Mouse (Mus musculus) 3T3-L1 (cell line): ENCODE results near the gene Soat1.
A peak's percentile ranks its signal among the peaks of the same experiment; 100 is the strongest.
"Not testable (repeated sequence)": the region's sequence is repeated elsewhere in the genome, so short reads cannot be mapped to it uniquely, and the experiment has no call there.

ENCODE experiments used
- DNase-seq: peaks from one replicate; pipeline ENCODE4 v3.0.0-alpha.2; 2015; ENCODE audit warnings: low read depth, low spot score

The Soat1 gene

DNA sequence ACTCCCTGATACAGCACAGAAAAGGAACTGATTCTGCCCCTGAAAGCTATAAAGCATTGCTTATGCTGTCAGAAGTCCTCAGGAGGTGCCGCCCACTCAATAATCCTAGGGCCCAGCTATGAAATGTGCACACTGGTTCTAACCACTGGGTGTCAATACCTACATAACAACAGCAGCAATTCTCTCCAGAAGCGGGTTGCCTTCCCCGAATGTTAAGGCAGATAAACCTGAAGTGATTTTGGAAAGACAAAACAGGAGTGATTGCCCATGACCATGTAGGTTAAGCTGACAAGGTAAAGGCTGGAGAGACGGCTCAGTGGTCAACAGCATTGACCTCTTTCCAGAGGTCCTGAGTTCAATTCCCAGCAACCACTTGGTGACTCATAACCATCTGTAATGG is 48.4 kb downstream of the Soat1 start:
- no peak for DNase-seq

DNA sequence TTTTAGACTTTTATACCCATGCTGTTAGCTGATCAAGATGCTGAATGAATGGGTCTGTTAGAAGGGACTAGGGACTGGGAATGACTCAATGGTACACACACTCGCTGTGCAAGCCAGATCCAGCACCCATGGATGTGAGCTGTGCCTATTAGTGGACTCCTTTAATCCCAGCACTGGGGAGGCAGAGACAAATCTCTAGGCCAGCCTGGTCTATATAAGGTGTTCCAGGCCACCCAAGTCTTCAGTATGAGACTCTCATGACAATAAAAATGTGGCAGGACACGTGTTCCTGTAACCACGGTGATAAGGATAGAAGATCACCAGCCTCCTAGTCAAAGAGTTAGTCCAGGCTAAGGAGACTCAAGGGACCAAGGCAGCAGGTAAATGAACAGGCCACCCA is 50.1 kb downstream of the Soat1 start:
- DNase-seq: no peak

DNA sequence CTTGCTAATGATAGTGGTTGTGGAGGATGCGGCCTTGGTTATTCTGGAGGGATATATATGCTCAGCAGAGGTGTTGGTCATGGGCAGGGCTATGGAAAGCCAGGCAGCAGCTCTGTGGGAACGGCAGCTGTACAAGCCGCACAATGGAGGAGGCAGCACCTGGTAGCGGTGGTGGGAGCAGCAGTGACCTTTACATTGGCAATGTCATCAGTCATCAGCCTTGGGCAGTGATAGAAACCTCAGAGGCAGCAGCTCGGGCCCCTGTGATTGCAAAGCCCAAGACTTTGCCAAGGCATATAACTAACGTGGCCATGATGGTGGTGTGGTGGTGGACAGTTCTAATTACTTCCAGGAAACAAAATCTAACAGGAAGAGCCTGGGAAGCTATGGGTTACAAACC is 50.6 kb downstream of the Soat1 start:
- no peak for DNase-seq

DNA sequence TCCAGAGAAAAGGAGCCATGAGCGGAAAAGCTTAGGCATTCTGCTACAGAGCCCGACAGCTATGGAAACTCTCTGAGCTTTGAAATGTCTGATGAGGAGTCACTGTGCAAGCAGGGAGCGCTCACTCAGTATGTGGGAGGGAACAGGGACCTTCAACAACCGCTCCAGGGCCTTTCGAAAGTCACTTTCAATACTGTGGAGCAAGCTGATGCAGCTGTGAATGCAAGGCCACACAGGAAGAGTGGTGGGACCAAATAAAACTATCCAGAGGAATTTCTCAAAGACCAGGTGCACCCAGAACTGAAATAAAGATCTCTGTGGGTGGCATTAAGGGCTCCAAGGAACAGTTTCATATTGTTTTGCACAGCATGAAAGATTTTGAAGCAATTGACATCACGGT is 51.3 kb downstream of the Soat1 start:
- no peak for DNase-seq

DNA sequence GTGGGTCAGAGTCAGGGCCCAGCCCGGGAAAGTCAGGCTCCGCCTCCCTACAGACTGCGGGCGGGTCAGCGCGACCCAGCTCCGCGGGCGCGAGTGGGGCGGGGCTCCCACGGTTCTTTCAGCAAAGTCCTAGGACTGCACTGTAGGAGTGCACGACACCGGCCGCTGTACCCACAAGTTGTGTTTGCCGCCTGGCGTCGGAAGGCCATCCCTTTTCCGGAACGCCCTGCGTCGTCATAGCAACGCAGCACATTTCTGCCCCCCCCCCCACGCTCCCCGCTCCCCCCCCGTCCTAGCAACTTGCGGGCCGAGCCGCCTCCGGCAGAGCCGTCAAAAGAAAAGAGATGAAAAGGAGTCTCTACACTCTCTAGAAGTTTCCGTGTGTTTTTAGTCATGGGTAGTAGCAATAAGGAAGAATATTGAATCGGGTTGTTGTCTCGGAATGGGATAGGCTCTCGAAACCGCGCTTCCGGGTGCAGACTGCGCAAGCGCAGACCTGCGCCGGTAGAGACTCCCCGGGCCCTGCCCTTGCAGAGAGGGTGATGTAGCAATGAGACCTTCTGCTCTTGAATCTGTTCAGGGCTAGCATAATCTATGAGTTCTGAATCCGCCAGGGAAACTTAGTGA is 53.3 kb downstream of the Soat1 start, which contains the start of gene Axdnd1:
Gene Axdnd1, minus strand, starts transcription at position 489 of the 627 bp plus-strand sequence.
- peak; percentile 82 for DNase-seq

DNA sequence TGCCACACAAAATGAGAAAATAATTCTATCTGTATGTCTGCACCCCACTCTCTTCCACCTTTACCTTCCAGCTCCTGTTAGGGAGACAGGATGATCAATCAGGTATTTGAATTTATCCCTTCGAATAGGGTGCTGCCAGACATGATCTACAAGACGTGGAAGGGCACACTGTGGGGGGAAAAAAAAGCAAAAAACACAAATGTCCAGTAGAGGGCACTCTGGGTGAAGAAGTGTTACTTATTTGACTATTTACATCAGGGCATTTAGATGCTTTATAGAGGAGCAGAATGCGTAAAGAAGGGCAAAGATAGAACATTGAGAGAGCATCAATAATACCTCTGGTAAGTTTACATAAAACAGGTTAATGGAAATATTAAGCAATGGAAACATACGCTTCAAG is 56.0 kb downstream of the Soat1 start:
- DNase-seq: peak; percentile 81

DNA sequence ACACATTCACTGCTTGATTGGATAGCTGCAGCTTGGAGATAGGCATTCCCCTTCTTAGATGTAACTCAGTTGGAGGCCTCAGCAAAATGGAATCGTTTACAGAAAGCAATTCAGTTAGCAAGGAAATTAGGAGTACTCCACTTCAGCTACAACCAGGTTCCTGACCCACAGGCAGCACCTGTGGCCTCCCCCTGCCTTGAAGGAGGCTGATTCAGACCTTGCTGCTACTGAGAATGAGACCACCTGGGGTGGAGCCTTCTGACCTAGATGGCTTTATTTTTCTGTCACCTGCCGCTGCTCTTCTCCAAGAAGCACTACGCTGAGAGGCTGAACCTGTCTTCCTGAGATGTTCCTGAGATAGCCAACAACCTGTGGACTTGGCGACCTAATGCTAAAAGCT is 65.6 kb downstream of the Soat1 start:
- no peak for DNase-seq

DNA sequence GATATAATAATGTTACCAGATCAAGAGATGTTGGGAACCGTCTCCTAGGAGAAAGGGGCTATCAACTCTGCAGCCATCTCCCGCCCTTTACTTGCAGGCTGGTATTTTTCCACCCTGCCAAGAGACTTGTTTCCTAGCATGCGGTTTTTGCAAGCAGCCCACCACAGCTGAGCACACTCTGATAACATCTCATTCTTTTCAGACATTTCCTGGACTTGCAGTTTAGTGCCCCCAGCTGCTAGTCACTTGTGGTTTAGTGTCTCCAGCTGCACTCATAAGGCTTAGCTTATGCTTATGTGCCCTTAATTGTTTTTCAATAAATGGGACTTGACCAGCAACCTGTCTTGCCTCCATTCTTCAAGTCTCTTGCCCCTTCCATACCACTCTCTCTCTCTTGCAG is 66.1 kb downstream of the Soat1 start:
- DNase-seq: no peak

DNA sequence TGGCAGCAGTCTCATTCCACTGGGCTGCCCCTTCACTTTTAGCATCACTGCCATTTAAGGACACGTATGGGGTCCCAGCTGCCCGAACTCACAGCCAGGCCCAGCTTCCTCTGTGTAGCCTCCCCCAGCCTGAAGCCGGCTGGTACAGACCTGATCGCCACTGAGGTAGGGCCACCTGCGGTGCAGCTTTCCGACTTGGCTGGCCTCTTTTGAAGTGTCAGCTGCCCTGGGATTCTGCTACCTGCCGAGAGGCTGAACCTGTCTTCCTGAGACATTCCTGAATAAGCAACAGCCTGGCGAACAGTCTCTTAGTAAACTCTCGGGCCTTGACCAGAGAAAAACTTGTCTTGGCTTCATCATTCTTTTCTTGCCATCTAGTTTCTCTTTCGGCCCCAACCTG is 70.9 kb downstream of the Soat1 start:
- DNase-seq: no peak

DNA sequence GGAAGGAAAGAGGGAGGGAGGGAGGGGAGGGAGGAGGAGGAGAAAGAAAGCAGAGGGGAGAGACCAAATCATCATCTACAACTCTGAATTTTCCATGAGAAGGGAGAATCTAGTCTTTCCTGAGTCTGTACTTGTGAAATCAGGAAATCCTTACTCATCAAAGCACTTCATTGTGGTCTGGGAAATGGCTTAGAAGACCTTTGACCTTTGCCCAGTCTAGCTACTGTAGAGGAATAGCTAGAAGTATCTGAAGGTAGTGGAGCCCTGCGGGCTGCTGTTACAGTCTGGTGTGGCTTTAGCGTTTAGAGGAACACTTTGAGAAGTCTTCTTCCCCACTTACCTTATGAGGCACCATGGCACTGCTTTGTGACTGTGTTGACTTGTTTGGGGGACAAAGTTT is 71.6 kb downstream of the Soat1 start:
- no peak for DNase-seq

DNA sequence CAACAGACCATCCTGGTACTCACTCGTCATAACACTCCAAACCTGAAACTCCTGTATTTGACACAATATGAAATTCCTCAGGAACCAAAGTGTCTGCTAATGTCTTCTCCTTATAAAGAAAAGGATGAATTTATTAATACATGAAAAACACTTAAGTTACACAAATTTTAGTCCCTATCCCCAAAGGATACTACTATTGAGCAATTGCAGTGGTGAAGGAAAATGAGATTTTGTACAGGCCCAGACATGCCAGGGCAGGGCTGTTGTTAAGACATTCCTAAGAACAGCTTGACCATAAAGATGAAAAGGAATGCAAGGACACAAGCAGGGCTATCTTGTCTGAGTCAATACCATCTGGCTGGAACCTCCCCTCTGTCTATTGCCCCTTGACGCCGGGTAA is 74.0 kb downstream of the Soat1 start:
- not testable (repeated sequence) for DNase-seq

DNA sequence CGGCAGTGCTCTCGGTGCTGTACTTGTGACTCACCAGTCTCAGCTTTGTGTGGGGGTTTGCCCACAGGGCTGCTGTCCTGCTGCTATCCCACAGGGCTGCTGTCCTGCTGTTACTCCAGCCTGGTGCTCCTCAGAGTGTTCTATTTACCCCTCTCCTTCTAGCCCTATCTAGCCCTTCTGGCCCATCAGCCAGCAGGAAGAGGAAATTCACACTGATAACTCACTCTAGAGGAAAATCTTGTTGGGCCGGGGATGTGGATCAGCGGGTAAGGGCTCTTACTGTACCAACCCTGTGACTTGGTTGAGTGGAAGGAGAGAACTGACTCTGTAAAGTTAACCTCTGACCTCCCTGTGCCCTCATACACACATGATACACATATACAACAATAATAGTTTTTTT is 81.0 kb downstream of the Soat1 start:
- DNase-seq: no peak

DNA sequence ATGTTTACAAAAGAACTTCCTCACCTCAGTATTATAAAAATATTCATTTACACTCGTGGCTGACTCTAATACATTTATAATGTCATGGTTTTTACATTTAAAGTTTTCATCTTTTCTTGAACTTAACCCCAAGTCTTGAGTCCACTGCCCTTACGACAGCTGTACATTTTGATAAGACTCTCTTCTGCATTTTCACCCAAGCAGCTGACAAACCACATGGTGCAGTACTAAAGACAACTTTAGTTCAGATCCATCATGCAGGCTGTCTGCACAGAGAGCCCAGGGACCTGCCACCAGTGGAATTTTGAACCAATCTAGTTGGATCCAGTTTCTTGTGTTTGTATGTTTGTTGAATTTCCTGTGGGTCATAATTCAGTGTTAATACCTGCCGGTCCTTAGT is 87.3 kb downstream of the Soat1 start:
- no peak for DNase-seq

DNA sequence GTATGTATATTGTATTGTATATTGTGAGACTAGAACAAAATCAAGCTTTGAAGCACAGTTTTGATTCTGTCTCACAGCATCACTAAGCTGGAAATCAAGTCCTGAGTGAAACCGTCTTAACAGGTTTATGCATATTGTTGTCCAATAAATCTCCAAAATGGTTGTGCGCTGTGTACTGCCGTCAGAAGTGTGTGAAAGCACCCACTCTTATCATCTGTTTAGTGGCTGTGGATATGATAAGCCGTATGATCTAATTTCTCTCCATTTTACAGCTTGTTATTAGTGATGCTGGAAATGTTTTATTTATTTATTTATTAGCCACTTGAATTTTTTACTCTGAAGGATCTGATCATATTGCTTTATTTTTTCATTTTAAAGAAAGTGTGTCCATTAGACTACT is 87.9 kb downstream of the Soat1 start:
- no peak for DNase-seq

DNA sequence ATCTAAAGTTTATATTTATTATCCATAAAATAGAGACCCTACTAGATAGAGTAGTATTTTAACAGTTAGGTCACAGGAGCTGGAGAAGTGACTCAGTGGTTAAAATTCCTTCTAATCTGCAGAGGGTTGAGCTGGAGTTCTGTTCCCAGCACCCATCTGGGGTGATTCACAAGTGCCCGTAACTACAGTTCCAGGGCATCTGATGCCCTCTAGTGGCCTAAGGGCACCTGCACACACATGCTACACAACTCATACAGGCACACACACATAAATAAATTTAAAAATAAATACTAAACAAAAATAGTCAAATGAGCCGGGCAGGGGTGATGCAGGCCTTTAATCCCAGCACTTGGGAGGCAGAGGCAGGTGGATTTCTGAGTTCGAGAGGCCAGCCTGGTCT is 92.9 kb downstream of the Soat1 start:
- DNase-seq: peak; percentile 6
